Comparison of ENCODE assay signal across 14 mouse cellular contexts in genomic region chr3:35966493-35966892, GRCm38 (mm10).
"Had no signal": no experiment of that assay in that cellular context is flagged by ENCODE, and none has a peak within 500 bp of the region (broad histone marks: within the 10 kb centered on the region; RNA-seq: fewer than 3 reads in every experiment).

No protein-coding gene starts in this region.

- H3K4me2 ChIP-seq: limb, embryonic 13.5 days; midbrain, embryonic 12.5 days had no signal

- H3K4me1 ChIP-seq: limb, embryonic 13.5 days; midbrain, embryonic 12.5 days had no signal

- H3K4me3 ChIP-seq: limb, embryonic 13.5 days; midbrain, embryonic 12.5 days had no signal

- H3K9ac ChIP-seq: limb, embryonic 13.5 days; liver, embryonic 14.5 days; midbrain, embryonic 12.5 days had no signal

- ATAC-seq: lung, postnatal 0 days; midbrain, embryonic 16.5 days had no signal

- H3K9me3 ChIP-seq: limb, embryonic 13.5 days; midbrain, embryonic 12.5 days had no signal

- H3K27ac ChIP-seq: limb, embryonic 13.5 days; liver, embryonic 14.5 days; midbrain, embryonic 12.5 days; stomach, postnatal 0 days had no signal

- DNase-seq: kidney, adult 2 months; kidney, postnatal 25 days; left cerebral cortex, postnatal 4 days; lung, adult 18-20 months; lung, postnatal 36 days; right cerebral cortex, adult 18-20 months; right cerebral cortex, postnatal 25 days; thymus, postnatal 4 days had no signal

- H3K27me3 ChIP-seq: limb, embryonic 13.5 days; midbrain, embryonic 12.5 days had no signal
